Mouse (Mus musculus) embryo, embryonic 9.5 days (tissue): Measurements from ENCODE around the gene Man2b2.

Experiments used
- DNase-seq: peaks from one replicate; pipeline ENCODE4 v3.0.0-alpha.2; 2017; ENCODE audit errors: extremely low spot score

Man2b2 gene

GRCm38 (mm10) chr5:36831272-36831671 lies 819 bp upstream of the Man2b2 start:
- DNase-seq, result no peak

DNA sequence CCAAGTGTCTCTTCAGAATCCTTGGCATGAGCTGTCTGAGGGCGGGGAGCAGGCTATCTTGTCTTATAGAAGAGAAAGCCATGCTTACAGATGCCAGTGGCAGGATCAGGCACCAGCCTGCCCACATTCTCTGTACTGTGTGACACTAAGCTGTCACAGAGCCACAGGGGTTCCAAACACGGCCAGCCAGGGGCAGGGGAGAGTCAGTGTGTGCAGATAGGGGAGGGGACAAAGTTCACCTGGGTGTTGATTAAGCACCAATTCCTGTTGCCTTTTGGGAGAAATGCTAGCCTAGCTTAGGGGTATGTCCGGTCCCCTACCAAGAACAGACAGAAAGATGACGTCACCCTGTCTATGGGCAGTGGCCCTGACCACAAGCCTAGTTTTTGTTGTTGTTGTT lies 1.4 kb downstream of the Man2b2 start:
- DNase-seq, result no peak

DNA sequence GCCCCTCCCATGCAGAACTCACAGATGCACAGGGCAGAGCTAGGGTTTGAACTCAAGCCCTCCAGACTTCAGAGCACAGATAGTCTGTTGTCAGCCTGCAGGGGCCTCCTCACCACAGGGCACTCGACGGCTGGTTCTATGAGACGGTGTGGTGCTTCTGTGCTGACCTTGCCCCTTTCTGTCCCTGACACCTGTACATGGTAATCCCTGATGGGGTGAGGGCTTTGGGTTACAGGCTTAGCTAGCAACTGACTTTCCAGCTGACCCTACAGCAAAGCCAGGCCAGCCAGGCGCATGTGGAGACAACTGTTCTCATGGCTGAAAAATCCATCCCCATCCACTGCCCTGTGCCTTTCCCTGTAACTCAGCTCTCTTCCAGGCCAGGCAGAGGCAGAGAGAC lies 7.5 kb downstream of the Man2b2 start:
- DNase-seq, result no peak

GRCm38 (mm10) chr5:36820142-36820541 lies 10.3 kb downstream of the Man2b2 start:
- DNase-seq, result peak; percentile 31

GRCm38 (mm10) chr5:36819742-36820141 lies 10.7 kb downstream of the Man2b2 start:
- DNase-seq, result no peak

- DNase-seq, result no peak
Measured at GRCm38 (mm10) chr5:36817738-36818137, 12.7 kb downstream of the Man2b2 start.

DNA sequence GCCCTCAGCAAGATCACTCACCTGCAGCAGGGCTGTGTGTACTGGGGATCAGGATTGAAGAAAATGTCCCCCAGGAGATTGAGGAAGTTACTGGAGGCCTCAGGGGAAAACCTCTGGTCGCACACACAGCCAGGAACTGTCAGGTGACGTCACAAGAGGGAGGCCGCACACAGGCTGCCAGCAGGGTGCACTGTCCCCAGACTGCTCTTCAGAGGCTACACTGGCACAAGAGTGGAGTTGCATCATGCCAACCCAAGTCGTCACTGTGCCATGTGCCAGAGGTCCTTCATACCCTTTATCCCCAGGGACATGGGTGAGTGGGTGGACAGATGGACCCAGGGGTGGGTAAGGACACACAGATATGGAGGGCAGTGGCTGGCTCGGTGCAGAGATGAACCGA lies 15.9 kb downstream of the Man2b2 start:
- DNase-seq, result no peak

- DNase-seq, result peak; percentile 66
Measured at GRCm38 (mm10) chr5:36811413-36811812, 19.0 kb downstream of the Man2b2 start.

- no peak for DNase-seq
Measured at GRCm38 (mm10) chr5:36810634-36811033, 19.8 kb downstream of the Man2b2 start.

DNA sequence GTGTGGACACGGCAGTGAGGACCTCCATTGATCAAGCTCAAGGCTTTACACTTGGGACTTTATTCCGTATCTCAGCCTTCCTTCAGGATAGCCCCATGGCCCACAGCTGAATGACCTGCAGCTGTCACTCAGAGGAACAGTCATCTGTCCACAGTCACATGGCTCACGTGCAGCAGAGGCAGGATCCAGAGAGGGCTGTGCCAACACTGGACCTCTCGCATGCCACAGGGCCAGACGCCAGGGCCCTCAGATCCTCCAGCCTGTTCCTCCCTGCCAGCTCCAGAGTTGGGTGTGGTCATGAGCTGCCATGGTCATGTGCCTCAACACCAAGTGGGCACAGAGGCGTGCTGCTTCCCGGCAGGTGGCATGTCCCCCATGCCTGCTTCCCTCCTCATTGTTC lies 21.3 kb downstream of the Man2b2 start:
- no peak for DNase-seq

DNA sequence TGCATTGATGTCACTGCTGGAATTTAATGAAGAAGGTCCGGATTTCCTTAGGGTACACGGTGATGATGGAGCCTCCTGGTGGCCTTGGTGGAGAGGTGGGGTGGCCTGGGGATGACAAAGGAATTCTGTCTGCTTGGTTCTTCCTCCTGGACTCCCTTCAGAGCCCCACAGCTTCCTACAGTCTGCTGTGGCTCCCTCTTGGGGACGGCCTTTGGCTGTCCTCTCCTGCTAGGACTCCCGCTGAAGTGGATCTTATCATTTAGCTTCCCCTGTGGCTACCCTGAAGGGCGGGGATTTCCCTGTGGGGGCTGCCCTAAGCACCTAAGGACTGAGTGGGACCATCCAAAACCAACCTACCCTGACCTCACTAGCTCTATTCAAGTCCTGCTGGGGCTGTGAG lies 23.3 kb downstream of the Man2b2 start:
- DNase-seq, result no peak

DNA sequence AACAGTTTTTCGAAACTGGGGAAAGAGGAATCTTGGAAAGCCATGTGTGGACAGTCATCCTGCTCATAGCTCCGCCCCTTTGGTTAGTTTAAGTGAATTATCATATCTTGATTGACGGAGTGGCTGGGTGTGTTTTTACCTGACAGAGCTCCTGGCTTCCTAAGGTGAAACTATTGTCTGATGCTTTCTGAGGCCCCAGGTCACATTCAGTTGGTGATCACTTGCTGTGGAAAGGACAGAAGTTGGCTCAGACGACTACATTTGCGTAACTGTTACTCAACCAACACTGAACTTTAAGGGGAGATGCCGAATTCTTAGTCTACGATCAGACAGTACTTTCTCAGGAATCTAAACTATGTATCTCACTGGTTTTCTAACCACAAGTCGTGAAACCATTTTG lies 33.2 kb downstream of the Man2b2 start:
- DNase-seq, result no peak

DNA sequence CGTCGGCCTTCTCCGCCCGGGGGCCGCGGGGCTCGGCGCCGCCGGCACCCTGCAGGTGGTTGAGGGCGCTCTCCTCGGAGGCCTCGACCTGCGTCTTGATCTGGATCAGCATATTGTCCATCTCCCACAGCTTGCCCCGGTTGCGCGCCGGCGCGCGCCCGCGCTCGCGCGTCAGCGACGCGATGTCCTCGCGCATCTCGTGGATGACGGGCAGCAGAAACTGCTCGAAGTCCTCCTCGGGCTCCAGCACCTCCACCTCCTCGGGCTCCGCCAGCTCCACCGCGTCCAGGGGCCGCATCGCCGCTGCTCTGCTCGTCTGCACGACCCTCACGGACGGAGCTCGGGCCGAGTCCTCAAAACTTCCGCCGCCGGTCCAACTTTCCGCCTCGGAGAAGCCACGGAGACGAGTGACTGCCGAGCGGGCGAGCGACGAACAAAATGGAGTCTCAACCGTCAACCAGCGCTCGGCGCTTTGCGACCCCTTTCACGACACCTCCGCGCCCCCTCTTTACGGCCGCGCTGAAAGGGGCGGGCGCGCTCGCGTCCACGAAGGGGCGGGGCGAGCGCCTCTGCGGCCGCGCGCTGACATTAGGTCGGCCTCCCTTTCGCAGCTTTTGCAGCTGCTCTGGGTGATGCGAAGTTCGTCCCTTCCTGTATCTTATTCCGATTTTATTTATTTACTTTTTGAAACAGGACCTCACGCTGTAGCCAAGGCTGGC lies 34.0 kb downstream of the Man2b2 start, which contains the start of gene Mrfap1:
Gene Mrfap1, minus strand, starts transcription at position 477 of the 719 bp plus-strand sequence.
- peak; percentile 94 for DNase-seq

- peak; percentile 62 for DNase-seq
Measured at GRCm38 (mm10) chr5:36795647-36796295, 34.7 kb downstream of the Man2b2 start.

GRCm38 (mm10) chr5:36791861-36792260 lies 38.6 kb downstream of the Man2b2 start:
- DNase-seq, result no peak

GRCm38 (mm10) chr5:36786052-36786451 lies 44.4 kb downstream of the Man2b2 start:
- DNase-seq, result no peak

DNA sequence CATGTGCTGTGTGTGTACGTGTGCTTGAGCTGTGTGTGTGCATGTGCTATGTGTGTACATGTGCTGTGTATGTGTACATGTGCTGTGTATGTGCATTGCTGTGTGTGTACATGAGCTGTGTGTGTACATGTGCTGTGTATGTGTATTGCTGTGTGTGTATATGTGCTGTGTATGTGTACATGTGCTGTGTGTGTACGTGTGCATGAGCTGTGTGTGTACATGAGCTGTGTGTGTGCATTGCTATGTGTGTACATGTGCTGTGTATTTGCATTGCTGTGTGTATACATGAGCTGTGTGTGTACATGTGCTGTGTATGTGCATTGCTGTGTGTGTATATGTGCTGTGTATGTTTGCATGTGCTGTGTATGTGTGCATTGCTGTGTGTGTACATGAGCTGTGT lies 50.9 kb downstream of the Man2b2 start:
- DNase-seq, result no peak

GRCm38 (mm10) chr5:36778901-36779300 lies 51.6 kb downstream of the Man2b2 start:
- no peak for DNase-seq

- DNase-seq, result no peak
Measured at GRCm38 (mm10) chr5:36777186-36777585, 53.3 kb downstream of the Man2b2 start.

- DNase-seq, result no peak
Measured at GRCm38 (mm10) chr5:36776021-36776575, 54.4 kb downstream of the Man2b2 start.

GRCm38 (mm10) chr5:36775317-36775716 lies 55.1 kb downstream of the Man2b2 start:
- no peak for DNase-seq

GRCm38 (mm10) chr5:36772586-36772985 lies 57.9 kb downstream of the Man2b2 start:
- no peak for DNase-seq

DNA sequence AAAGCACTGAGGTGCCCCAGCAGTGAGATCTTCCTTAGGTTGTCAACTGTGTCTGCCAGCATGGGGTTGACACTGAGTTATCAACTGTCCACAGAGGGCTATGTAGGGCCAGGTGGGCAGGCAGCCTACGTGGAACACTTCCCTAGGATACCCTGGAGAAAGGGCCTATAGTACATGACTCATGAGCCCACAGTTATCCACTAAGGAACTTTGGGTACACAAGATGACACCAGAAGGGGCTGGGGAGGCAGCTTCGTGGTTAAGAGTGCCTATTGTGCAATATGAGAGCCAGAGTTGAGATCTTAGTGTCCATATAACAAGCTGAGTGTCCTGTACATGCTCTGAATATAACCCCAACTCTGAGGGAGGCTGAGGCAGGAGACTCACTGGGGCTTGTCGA lies 60.9 kb downstream of the Man2b2 start:
- no peak for DNase-seq
